Mouse (Mus musculus): ENCODE results near the gene Spaca4.

GRCm38 (mm10) chr7:45760151-45760550, 34.5 kb upstream of the Spaca4 start:
- TF ChIP-seq CTCF (IDR thresholded peaks at IDR 0.05; ENCODE audit: extremely low read depth, insufficient read depth, insufficient read length, insufficient replicate concordance): no peak
- no peak for TF ChIP-seq POLR2A (IDR thresholded peaks at IDR 0.05; ENCODE audit: low read depth, low read length)
